Mouse (Mus musculus): ENCODE measurements around the gene Aldh9a1. TPM values are rescaled to one million over a fixed set of nuclear protein-coding genes. Genes with fewer than 3 reads are reported as not detected.

The Aldh9a1 gene
- polyA plus RNA-seq, 1 experiment from 2014 or later: 36.0 TPM

- Histone ChIP-seq H3K27me3 (ENCODE audit: control insufficient read depth, insufficient read depth, low read length) (no peaks in the 10 kb centered on the region), H3K27ac (ENCODE audit: low read depth, low read length) (no peak overlapping the region), H3K4me3 (ENCODE audit: low read depth, low read length) (no peak overlapping the region), H3K9me3 (ENCODE audit: control insufficient read depth, low read length) (no peaks in the 10 kb centered on the region), H3K4me2 (ENCODE audit: low read depth) (no peak overlapping the region), H3K9ac (ENCODE audit: low read length) (no peak overlapping the region), H3K4me1 (ENCODE audit: control insufficient read depth, insufficient read depth, low read length) (0 out of 2 replicates have a peak, but pooled peaks cover 5% of the 10 kb centered on the region), H3K36me3 (ENCODE audit: control insufficient read depth, insufficient read depth, low read length) (no peaks in the 10 kb centered on the region)
- ATAC-seq (ENCODE audit: insufficient read depth, low FRiP score, low TSS enrichment) (no peak), DNase-seq (ENCODE audit: low spot score) (no peak)
- 87% methylated on average over 2 of the region's 2 CpGs for WGBS
Observed at GRCm38 (mm10) chr1:167385211-167385610, 35.4 kb downstream of the Aldh9a1 start.

- no peaks in the 10 kb centered on the region for H3K27me3 ChIP-seq (ENCODE audit: control insufficient read depth, insufficient read depth, low read length)
- H3K4me3 ChIP-seq (ENCODE audit: low read depth, low read length): no peak overlapping the region
- no peak overlapping the region for H3K9ac ChIP-seq (ENCODE audit: low read length)
- ATAC-seq (ENCODE audit: insufficient read depth, low FRiP score, low TSS enrichment): no peak
- H3K4me2 ChIP-seq (ENCODE audit: low read depth): no peak overlapping the region
- WGBS: 74% methylated on average over 5 of the region's 5 CpGs
- no peaks in the 10 kb centered on the region for H3K9me3 ChIP-seq (ENCODE audit: control insufficient read depth, low read length)
- H3K36me3 ChIP-seq (ENCODE audit: control insufficient read depth, insufficient read depth, low read length): no peaks in the 10 kb centered on the region
- 0 out of 2 replicates have a peak, but pooled peaks cover 5% of the 10 kb centered on the region for H3K4me1 ChIP-seq (ENCODE audit: control insufficient read depth, insufficient read depth, low read length)
- no peak for DNase-seq (ENCODE audit: low spot score)
- no peak overlapping the region for H3K27ac ChIP-seq (ENCODE audit: low read depth, low read length)
Observed at GRCm38 (mm10) chr1:167385636-167386035, 35.8 kb downstream of the Aldh9a1 start.

DNA sequence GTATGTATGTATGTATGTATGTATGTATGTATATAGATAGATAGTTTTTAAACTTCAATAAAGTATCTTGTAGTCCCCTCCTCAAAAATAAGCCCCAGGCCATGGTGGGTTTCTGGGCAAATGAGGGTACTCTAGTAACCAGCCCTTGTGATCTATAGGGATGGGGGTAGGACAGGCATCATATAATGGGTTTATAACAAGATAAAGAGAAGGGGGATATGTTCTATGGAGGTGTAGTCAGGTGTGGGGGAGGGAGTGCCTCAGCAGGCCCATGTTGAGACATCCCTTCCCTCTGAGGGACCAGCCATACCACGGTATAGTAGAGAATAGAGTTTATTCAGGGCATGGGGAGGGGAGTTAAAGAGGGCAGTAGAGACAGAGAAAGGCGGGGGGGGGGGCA lies 36.7 kb downstream of the Aldh9a1 start:
- no peak for ATAC-seq (ENCODE audit: insufficient read depth, low FRiP score, low TSS enrichment)

GRCm38 (mm10) chr1:167387310-167387709 lies 37.5 kb downstream of the Aldh9a1 start:
- no peak overlapping the region for H3K4me2 ChIP-seq (ENCODE audit: low read depth)
- ATAC-seq (ENCODE audit: insufficient read depth, low FRiP score, low TSS enrichment): no peak
- H3K4me3 ChIP-seq (ENCODE audit: low read depth, low read length): no peak overlapping the region
- H3K9me3 ChIP-seq (ENCODE audit: control insufficient read depth, low read length): no peaks in the 10 kb centered on the region
- WGBS: 77% methylated on average over 2 of the region's 2 CpGs
- H3K36me3 ChIP-seq (ENCODE audit: control insufficient read depth, insufficient read depth, low read length): no peaks in the 10 kb centered on the region
- 0 out of 2 replicates have a peak, but pooled peaks cover 4% of the 10 kb centered on the region for H3K27me3 ChIP-seq (ENCODE audit: control insufficient read depth, insufficient read depth, low read length)
- 0 out of 2 replicates have a peak, but pooled peaks cover 5% of the 10 kb centered on the region for H3K4me1 ChIP-seq (ENCODE audit: control insufficient read depth, insufficient read depth, low read length)
- no peak overlapping the region for H3K9ac ChIP-seq (ENCODE audit: low read length)
- H3K27ac ChIP-seq (ENCODE audit: low read depth, low read length): no peak overlapping the region
- DNase-seq (ENCODE audit: low spot score): no peak

More for the DNA sequence above, 36.7 kb downstream of the Aldh9a1 start:
- Histone ChIP-seq H3K4me3 (ENCODE audit: low read depth, low read length) (no peak overlapping the region), H3K36me3 (ENCODE audit: control insufficient read depth, insufficient read depth, low read length) (no peaks in the 10 kb centered on the region), H3K4me2 (ENCODE audit: low read depth) (no peak overlapping the region), H3K9ac (ENCODE audit: low read length) (no peak overlapping the region), H3K4me1 (ENCODE audit: control insufficient read depth, insufficient read depth, low read length) (0 out of 2 replicates have a peak, but pooled peaks cover 5% of the 10 kb centered on the region), H3K27ac (ENCODE audit: low read depth, low read length) (no peak overlapping the region), H3K9me3 (ENCODE audit: control insufficient read depth, low read length) (no peaks in the 10 kb centered on the region), H3K27me3 (ENCODE audit: control insufficient read depth, insufficient read depth, low read length) (no peaks in the 10 kb centered on the region)
- no peak for DNase-seq (ENCODE audit: low spot score)
- WGBS: 10% methylated on average over 1 of the region's 2 CpGs

- H3K27me3 ChIP-seq (ENCODE audit: control insufficient read depth, insufficient read depth, low read length): peaks cover 9% of the 10 kb centered on the region; the same call in 1 of the 2 replicates
- no peaks in the 10 kb centered on the region for H3K36me3 ChIP-seq (ENCODE audit: control insufficient read depth, insufficient read depth, low read length)
- ATAC-seq (ENCODE audit: insufficient read depth, low FRiP score, low TSS enrichment) (no peak), DNase-seq (ENCODE audit: low spot score) (no peak)
- no peak overlapping the region for H3K9ac ChIP-seq (ENCODE audit: low read length)
- H3K4me1 ChIP-seq (ENCODE audit: control insufficient read depth, insufficient read depth, low read length): peaks cover 5% of the 10 kb centered on the region
- WGBS: 83% methylated on average over 3 of the region's 3 CpGs
- H3K4me3 ChIP-seq (ENCODE audit: low read depth, low read length): no peak overlapping the region
- H3K4me2 ChIP-seq (ENCODE audit: low read depth): no peak overlapping the region
- H3K27ac ChIP-seq (ENCODE audit: low read depth, low read length): no peak overlapping the region
- H3K9me3 ChIP-seq (ENCODE audit: control insufficient read depth, low read length): no peaks in the 10 kb centered on the region
Observed at GRCm38 (mm10) chr1:167387796-167388195, 38.0 kb downstream of the Aldh9a1 start.

DNA sequence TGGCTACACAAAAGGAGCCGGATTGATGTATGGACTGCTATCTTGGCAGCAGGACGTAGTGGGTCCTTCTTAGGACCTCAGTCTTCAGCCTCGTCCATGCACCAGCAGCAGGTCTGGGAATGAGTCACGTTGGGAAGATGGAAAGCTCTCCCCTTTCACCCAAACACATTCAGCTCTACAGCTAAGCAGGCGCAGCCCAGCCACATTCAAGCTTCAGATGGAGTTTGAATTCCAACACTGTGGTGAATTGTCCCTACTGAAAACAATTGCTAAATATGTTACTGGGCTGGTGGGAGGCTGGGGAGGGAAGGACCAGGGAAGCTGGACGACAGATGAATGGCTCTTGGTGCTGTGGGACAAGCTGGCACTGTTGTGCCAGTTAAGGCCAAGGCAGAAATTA lies 38.8 kb downstream of the Aldh9a1 start:
- no peaks in the 10 kb centered on the region for H3K9me3 ChIP-seq (ENCODE audit: control insufficient read depth, low read length)
- peaks cover 9% of the 10 kb centered on the region for H3K4me1 ChIP-seq (ENCODE audit: control insufficient read depth, insufficient read depth, low read length)
- no peaks in the 10 kb centered on the region for H3K36me3 ChIP-seq (ENCODE audit: control insufficient read depth, insufficient read depth, low read length)
- H3K27ac ChIP-seq (ENCODE audit: low read depth, low read length): no peak overlapping the region
- no peak overlapping the region for H3K4me2 ChIP-seq (ENCODE audit: low read depth)
- ATAC-seq (ENCODE audit: insufficient read depth, low FRiP score, low TSS enrichment) (no peak), DNase-seq (ENCODE audit: low spot score) (no peak)
- H3K9ac ChIP-seq (ENCODE audit: low read length): no peak overlapping the region
- 79% methylated on average over 6 of the region's 6 CpGs for WGBS
- no peak overlapping the region for H3K4me3 ChIP-seq (ENCODE audit: low read depth, low read length)
- H3K27me3 ChIP-seq (ENCODE audit: control insufficient read depth, insufficient read depth, low read length): peaks cover 12% of the 10 kb centered on the region; the same call in 1 of the 2 replicates

GRCm38 (mm10) chr1:167389584-167389983 lies 39.8 kb downstream of the Aldh9a1 start:
- ATAC-seq (ENCODE audit: insufficient read depth, low FRiP score, low TSS enrichment): no peak
- WGBS: 89% methylated on average over 7 of the region's 7 CpGs
- no peak overlapping the region for H3K4me3 ChIP-seq (ENCODE audit: low read depth, low read length)
- H3K4me1 ChIP-seq (ENCODE audit: control insufficient read depth, insufficient read depth, low read length): peaks cover 9% of the 10 kb centered on the region
- no peak for DNase-seq (ENCODE audit: low spot score)
- no peak overlapping the region for H3K4me2 ChIP-seq (ENCODE audit: low read depth)
- no peak overlapping the region for H3K9ac ChIP-seq (ENCODE audit: low read length)
- no peaks in the 10 kb centered on the region for H3K36me3 ChIP-seq (ENCODE audit: control insufficient read depth, insufficient read depth, low read length)
- H3K27ac ChIP-seq (ENCODE audit: low read depth, low read length): no peak overlapping the region
- H3K27me3 ChIP-seq (ENCODE audit: control insufficient read depth, insufficient read depth, low read length): peaks cover 12% of the 10 kb centered on the region; the same call in 1 of the 2 replicates
- H3K9me3 ChIP-seq (ENCODE audit: control insufficient read depth, low read length): no peaks in the 10 kb centered on the region

- no peak overlapping the region for H3K4me3 ChIP-seq (ENCODE audit: low read depth, low read length)
- H3K4me2 ChIP-seq (ENCODE audit: low read depth): no peak overlapping the region
- H3K9ac ChIP-seq (ENCODE audit: low read length): no peak overlapping the region
- H3K27me3 ChIP-seq (ENCODE audit: control insufficient read depth, insufficient read depth, low read length): peaks cover 12% of the 10 kb centered on the region; the same call in 1 of the 2 replicates
- ATAC-seq (ENCODE audit: insufficient read depth, low FRiP score, low TSS enrichment): no peak
- peaks cover 9% of the 10 kb centered on the region for H3K4me1 ChIP-seq (ENCODE audit: control insufficient read depth, insufficient read depth, low read length)
- DNase-seq (ENCODE audit: low spot score): no peak
- 80% methylated on average over 4 of the region's 4 CpGs for WGBS
- H3K9me3 ChIP-seq (ENCODE audit: control insufficient read depth, low read length): no peaks in the 10 kb centered on the region
- no peaks in the 10 kb centered on the region for H3K36me3 ChIP-seq (ENCODE audit: control insufficient read depth, insufficient read depth, low read length)
- H3K27ac ChIP-seq (ENCODE audit: low read depth, low read length): no peak overlapping the region
Observed at GRCm38 (mm10) chr1:167390381-167390780, 40.6 kb downstream of the Aldh9a1 start.

DNA sequence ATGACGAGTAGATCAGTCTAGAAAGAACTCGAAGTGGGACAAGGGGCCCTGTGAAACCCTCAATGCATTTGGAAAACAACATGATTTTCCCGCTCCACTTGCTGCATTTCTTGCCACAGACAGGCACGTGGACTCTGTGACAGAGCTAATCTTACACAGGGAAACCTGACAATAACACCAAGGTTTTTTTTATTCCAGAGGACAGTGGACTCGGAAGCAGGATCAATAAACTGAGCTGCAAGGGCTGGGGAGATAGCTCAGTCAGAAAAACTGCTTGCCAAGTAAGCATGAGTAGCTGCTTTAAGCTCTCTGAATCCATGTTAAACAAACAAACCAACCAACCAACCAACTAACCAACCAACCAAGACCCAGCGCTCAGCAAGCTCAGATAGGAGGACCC lies 41.5 kb downstream of the Aldh9a1 start:
- no peak overlapping the region for H3K9ac ChIP-seq (ENCODE audit: low read length)
- 78% methylated on average over 6 of the region's 6 CpGs for WGBS
- no peaks in the 10 kb centered on the region for H3K36me3 ChIP-seq (ENCODE audit: control insufficient read depth, insufficient read depth, low read length)
- H3K27me3 ChIP-seq (ENCODE audit: control insufficient read depth, insufficient read depth, low read length): peaks cover 12% of the 10 kb centered on the region; the same call in 1 of the 2 replicates
- H3K4me2 ChIP-seq (ENCODE audit: low read depth): no peak overlapping the region
- H3K4me3 ChIP-seq (ENCODE audit: low read depth, low read length): no peak overlapping the region
- peaks cover 9% of the 10 kb centered on the region for H3K4me1 ChIP-seq (ENCODE audit: control insufficient read depth, insufficient read depth, low read length)
- ATAC-seq (ENCODE audit: insufficient read depth, low FRiP score, low TSS enrichment): no peak
- no peaks in the 10 kb centered on the region for H3K9me3 ChIP-seq (ENCODE audit: control insufficient read depth, low read length)
- H3K27ac ChIP-seq (ENCODE audit: low read depth, low read length): no peak overlapping the region
- no peak for DNase-seq (ENCODE audit: low spot score)
